Mouse (Mus musculus) midbrain, embryonic 10.5 days (tissue): ENCODE data around the gene Elfn2. TPM values are rescaled to one million over a fixed set of nuclear protein-coding genes. Genes with fewer than 3 reads are reported as not detected.
A peak's percentile ranks its signal among the peaks of the same experiment; 100 is the strongest.

Experiments
- DNase-seq: peaks from one replicate; pipeline ENCODE4 v3.0.0-alpha.2; 2017; ENCODE audit warnings: low spot score
- H3K27ac ChIP-seq: fragments of 300-500 bp; sonication (generic); replicated peaks from 2 replicates; pipeline ENCODE4 v1.5.1; 2016; ENCODE audit warnings: mild to moderate bottlenecking
- H3K27me3 ChIP-seq: fragments of 300-500 bp; sonication (generic); 2 replicates; pipeline ENCODE4 v1.6.1; 2016; ENCODE audit warnings: low read depth, mild to moderate bottlenecking; ENCODE audit not compliant: poor library complexity, severe bottlenecking
- H3K36me3 ChIP-seq: fragments of 300-500 bp; sonication (generic); 2 replicates; pipeline ENCODE4 v1.6.1; 2016; ENCODE audit warnings: mild to moderate bottlenecking, moderate library complexity
- H3K4me1 ChIP-seq: fragments of 300-500 bp; sonication (generic); 2 replicates; pipeline ENCODE4 v1.6.1; 2016
- H3K4me3 ChIP-seq: fragments of 300-500 bp; sonication (generic); 2 replicates; pipeline ENCODE4 v1.5.1; 2016; ENCODE audit warnings: mild to moderate bottlenecking, moderate library complexity
- H3K9me3 ChIP-seq: fragments of 300-500 bp; sonication (generic); replicated peaks from 2 replicates; pipeline ENCODE4 v1.6.1; 2016; ENCODE audit warnings: mild to moderate bottlenecking
- WGBS: fragments of 180-500 bp; shearing (Covaris S2); methylation state at CpG from one replicate; pipeline ENCODE4 v1.1.7; 2016; 5-methylcytosine and 5-hydroxymethylcytosine counted together
- polyA plus RNA-seq: library from polyadenylated mRNA; unstranded; fragments of >200 nt; fragmentation: Nextera tagmentation; extraction: Ambion mirVana; gene quantifications from 2 replicates; pipeline ENCODE4 v1.2.1, GENCODE M21; 2016

The Elfn2 gene
- polyA plus RNA-seq, 1 experiment from 2014 or later = 0.23 TPM

DNA sequence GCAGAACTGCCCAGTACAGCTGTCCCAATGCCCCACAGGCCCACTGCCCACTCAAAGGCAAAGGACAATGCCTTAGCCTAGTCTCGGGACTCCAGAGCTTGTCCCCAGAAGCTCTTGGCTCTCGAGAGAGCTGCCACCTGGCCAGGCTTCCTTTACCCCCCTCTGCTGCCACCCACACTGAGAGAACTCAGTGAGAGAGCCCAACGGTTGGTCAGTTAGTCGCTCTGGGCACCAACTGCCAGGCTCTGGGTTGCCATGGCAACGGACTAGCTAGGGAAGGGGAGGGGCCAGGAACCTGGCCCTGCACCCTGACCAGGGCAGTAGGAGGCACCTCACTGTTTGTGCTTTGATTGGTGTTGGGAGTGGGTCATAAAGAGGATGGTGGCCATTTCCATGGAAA lies 48.2 kb downstream of the Elfn2 start:
- peak overlapping the region; percentile 49; the same call in 1 of the 2 replicates for H3K27ac ChIP-seq
- 32% methylated on average over 5 of the region's 5 CpGs for WGBS
- H3K4me1 ChIP-seq = peaks cover 32% of the 10 kb centered on the region
- H3K27me3 ChIP-seq = peaks cover 59% of the 10 kb centered on the region
- no peak for DNase-seq
- H3K36me3 ChIP-seq = no peaks in the 10 kb centered on the region
- H3K9me3 ChIP-seq = no peaks in the 10 kb centered on the region
- no peak overlapping the region for H3K4me3 ChIP-seq

DNA sequence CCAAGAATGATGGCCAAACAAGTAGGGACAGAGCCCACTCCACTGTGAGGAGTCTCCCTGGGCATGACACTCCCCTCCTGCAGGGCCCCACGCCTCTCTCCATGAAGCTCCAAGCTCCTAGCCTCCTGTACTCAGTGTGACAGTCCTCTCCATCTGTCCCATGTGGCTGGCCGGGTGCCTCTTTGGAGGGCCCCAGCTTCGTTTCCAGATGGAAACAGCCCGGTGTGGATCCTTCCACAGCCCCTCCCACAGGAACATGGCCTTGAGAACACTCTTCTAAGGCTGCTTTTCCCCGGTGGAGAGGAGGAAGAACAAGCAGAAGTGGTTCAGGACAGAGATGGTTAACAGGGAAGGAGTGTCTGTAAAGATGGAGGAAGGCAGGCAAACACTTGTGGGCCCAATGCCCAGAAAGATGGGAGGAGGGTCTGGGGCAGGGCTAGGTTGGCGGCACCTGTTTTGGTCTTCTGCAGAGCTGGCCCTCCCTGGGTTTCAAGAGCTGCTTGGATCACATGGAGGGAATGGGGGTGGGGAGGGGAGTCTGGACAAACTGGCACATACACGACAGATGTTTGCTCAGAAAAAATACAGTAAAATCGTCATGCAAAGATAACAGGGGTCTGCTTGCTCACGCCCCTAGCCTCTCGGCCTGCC lies 49.2 kb downstream of the Elfn2 start:
- WGBS = 75% methylated on average over 10 of the region's 10 CpGs
- peak overlapping the region; percentile 42; the same call in 1 of the 2 replicates for H3K27ac ChIP-seq

DNA sequence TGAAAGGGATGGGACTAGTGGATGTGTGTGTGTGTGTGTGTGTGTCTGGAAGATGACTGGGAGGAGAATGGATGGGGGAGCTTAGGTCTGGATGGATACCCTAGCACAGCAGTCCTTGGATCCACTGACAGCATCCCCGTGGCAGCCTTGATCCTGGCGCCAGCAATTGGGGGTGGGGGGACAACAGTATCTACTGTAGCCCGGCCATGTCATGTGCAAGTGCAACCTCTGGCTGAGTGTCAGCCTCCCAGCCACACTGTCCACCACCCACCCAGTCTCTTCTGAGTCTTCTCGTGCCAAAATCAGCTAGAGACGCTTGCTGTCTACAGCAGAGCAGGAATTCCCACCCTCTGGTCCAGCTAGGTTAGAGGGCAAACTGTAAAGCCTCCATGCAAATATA lies 54.3 kb downstream of the Elfn2 start:
- peaks cover 13% of the 10 kb centered on the region for H3K4me1 ChIP-seq
- no peaks in the 10 kb centered on the region for H3K36me3 ChIP-seq
- DNase-seq = no peak
- 65% methylated on average over 5 of the region's 5 CpGs for WGBS
- peak overlapping the region; percentile 1; the same call in 1 of the 2 replicates for H3K27ac ChIP-seq
- peaks cover 2% of the 10 kb centered on the region; the same call in 1 of the 2 replicates for H3K27me3 ChIP-seq
- H3K9me3 ChIP-seq = no peaks in the 10 kb centered on the region
- H3K4me3 ChIP-seq = no peak overlapping the region

More for the DNA sequence above, 49.2 kb downstream of the Elfn2 start:
- no peaks in the 10 kb centered on the region for H3K36me3 ChIP-seq
- H3K4me1 ChIP-seq = peaks cover 33% of the 10 kb centered on the region
- H3K4me3 ChIP-seq = no peak overlapping the region
- DNase-seq = no peak
- H3K9me3 ChIP-seq = no peaks in the 10 kb centered on the region
- peaks cover 50% of the 10 kb centered on the region for H3K27me3 ChIP-seq

DNA sequence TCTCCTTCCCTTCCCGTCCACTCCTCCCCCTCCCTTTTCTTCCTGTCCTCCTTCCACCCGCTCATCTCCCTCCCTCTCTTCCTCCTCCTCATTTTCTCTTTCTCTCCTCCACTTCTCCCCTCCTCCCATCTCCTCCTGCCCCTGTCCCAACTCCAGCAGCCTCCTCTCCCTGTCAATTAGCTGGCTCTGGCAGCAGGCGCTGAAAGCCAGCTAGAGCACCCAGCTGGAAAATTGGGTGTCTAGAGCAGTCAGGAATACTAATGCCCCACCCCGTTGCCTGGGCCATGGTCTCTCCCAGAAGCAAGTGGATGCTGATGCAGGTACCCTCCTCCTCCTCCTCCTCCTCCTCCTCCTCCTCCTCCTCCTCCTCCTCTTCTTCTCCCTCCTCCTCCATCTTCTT lies 67.4 kb downstream of the Elfn2 start:
- Histone ChIP-seq H3K4me1 (0 out of 2 replicates have a peak, but pooled peaks cover 3% of the 10 kb centered on the region), H3K36me3 (no peaks in the 10 kb centered on the region), H3K27me3 (peaks cover 13% of the 10 kb centered on the region; the same call in 1 of the 2 replicates), H3K9me3 (no peaks in the 10 kb centered on the region), H3K27ac (no peak overlapping the region), H3K4me3 (no peak overlapping the region)
- WGBS = 54% methylated on average over 4 of the region's 4 CpGs
- DNase-seq = no peak

DNA sequence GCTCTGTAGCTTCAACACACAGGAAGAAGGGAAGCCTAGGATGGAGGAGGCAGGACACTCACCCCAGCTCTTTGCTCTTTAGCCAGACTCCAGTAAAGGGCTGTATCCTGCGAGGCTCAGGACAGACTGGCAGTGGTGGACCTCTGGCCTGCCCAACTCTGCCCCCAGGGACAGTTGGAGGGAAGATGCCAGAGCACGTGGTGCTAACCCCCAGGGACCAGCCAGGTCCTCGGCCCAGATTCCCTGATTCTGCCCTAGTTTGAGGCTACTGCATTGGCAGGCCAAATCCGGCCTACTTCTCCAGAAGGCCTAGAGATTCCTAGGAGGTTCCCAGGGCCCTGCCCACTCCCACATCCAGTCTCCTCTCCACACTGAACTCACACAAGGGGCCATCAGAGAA lies 70.8 kb downstream of the Elfn2 start:
- no peaks in the 10 kb centered on the region for H3K9me3 ChIP-seq
- H3K4me3 ChIP-seq = no peak overlapping the region
- no peaks in the 10 kb centered on the region for H3K36me3 ChIP-seq
- DNase-seq = no peak
- H3K4me1 ChIP-seq = peaks cover 28% of the 10 kb centered on the region
- H3K27me3 ChIP-seq = peaks cover 17% of the 10 kb centered on the region; the same call in 1 of the 2 replicates
- WGBS = 83% methylated on average over 4 of the region's 4 CpGs
- H3K27ac ChIP-seq = no peak overlapping the region

DNA sequence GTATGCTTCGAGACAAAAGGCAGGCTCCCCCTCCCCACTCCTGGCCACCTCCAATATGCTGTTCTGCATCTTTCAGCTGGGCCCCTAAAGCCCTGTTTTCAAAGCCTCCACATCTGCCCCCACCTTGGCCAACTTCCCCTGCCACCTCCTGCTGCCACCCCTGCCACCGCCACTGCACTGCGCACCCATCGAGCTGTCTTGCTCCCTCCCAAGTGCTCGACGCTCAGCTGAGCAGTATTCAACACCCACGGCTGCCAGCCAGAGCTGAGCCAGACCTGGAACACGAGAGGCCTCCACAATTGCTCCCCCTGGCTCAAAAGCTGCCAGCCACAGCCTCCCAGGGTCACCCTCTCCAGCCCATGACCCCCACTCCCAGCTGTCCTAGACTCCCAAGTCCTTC lies 74.0 kb downstream of the Elfn2 start:
- no peak overlapping the region for H3K4me3 ChIP-seq
- DNase-seq = no peak
- peak overlapping the region; percentile 42; the same call in 1 of the 2 replicates for H3K27ac ChIP-seq
- H3K9me3 ChIP-seq = no peaks in the 10 kb centered on the region
- H3K4me1 ChIP-seq = peaks cover 43% of the 10 kb centered on the region
- WGBS = 53% methylated on average over 8 of the region's 8 CpGs
- peaks cover 23% of the 10 kb centered on the region; the same call in 1 of the 2 replicates for H3K27me3 ChIP-seq
- H3K36me3 ChIP-seq = no peaks in the 10 kb centered on the region

DNA sequence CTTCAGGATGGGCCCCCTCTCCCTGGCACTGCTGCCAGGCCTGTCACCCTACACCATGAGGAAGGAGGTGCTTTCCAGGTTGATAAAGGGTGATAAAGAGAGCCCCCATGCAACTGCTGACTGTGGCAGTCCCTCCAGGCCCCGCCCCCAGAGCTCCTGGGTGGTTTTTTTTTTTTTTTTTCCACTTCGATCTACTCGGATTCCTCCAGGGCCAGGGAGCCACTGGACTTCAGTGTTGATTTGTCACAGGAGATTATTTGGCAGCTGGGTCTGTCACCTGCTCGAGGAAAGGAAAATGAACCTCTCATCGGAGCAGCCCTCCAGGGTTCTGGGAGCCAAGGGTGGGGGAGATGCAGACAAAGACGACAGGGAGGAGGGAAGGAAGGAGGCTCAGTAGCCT lies 74.9 kb downstream of the Elfn2 start:
- H3K4me3 ChIP-seq = no peak overlapping the region
- no peaks in the 10 kb centered on the region for H3K9me3 ChIP-seq
- WGBS = 33% methylated on average over 6 of the region's 6 CpGs
- DNase-seq = no peak
- H3K36me3 ChIP-seq = no peaks in the 10 kb centered on the region
- 0 out of 2 replicates have a peak overlapping the region, but pooled peaks have one; percentile 10 for H3K27ac ChIP-seq
- H3K27me3 ChIP-seq = peaks cover 22% of the 10 kb centered on the region; the same call in 1 of the 2 replicates
- peaks cover 43% of the 10 kb centered on the region for H3K4me1 ChIP-seq

DNA sequence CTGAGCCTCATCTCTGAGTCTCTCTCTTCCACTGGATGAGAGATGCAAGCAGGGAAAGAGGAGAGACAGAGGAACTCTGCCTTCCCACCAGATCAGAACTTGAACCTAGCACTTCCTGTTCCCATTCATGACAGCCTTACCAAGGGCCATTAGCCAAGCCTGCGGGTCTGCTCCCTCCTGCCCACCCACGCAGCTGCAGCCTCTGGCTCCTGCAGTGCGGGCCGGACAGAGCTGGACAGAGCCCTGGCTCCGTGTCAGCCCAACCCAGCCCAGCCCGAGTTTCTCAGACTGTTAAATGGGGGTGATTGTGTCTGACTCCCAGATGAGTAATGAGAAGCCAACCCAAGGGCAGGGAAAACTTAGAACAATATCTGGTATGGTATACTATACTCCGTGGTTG lies 83.3 kb downstream of the Elfn2 start:
- H3K9me3 ChIP-seq = no peaks in the 10 kb centered on the region
- WGBS = 52% methylated on average over 7 of the region's 7 CpGs
- no peak overlapping the region for H3K4me3 ChIP-seq
- no peak for DNase-seq
- peaks cover 15% of the 10 kb centered on the region for H3K27me3 ChIP-seq
- H3K36me3 ChIP-seq = no peaks in the 10 kb centered on the region
- peak overlapping the region; percentile 63; the same call in 1 of the 2 replicates for H3K27ac ChIP-seq
- peaks cover 75% of the 10 kb centered on the region for H3K4me1 ChIP-seq

DNA sequence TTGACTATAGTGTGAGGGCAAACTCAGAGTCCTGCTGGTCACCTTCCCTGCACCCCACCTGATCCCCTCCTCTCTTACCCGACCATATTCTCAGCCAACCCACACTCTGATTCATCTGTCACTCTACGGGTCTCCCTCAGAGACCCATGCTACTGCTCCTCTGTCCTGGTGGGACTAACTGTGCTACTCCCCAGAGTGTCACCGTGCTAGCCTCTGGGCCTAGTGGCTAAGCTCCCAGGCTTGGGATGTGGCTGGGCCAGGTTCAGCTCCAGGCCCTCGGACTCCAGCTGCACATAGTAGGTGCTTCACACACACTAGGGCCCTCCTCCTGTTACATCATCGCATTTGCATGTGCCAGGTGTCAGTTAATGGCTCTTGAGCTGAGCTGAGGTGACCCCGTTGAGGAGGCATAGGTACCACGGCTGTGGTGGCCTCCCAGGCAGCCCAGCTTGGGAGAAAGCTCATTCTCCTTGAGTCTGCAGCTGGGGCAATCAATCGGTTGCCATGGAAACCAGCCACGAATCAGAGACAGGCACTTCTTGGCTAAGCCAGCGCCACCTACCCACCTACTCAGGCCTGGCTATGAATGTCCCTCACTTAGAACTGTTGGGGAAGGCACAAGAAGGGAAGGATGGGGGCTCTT lies 84.4 kb downstream of the Elfn2 start:
- H3K27ac ChIP-seq = peak overlapping the region; percentile 81
- DNase-seq = peak; percentile 82
- peaks cover 75% of the 10 kb centered on the region for H3K4me1 ChIP-seq
- H3K27me3 ChIP-seq = peaks cover 15% of the 10 kb centered on the region
- WGBS = 29% methylated on average over 10 of the region's 10 CpGs
- no peaks in the 10 kb centered on the region for H3K36me3 ChIP-seq
- H3K9me3 ChIP-seq = no peaks in the 10 kb centered on the region
- no peak overlapping the region for H3K4me3 ChIP-seq

DNA sequence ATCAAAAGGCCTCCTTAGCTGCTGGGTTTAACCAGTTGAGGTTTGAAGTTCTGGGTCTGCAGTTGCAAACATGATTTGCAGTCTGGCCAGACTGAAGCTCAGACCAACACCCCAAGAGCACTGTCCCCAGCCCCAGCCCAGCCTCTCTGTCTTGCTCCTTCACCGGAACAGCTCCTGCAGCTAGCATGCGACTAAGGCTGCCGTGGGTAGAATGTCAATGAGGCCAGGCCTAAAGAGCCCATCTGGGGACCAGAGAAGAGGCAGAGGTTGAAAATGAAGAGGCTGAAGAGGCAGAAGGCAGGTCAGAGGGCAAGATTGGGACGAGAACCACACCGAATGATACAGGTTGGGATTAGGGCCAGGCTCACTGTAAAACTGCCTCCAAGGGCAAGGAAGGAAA lies 85.2 kb downstream of the Elfn2 start:
- H3K36me3 ChIP-seq = no peaks in the 10 kb centered on the region
- DNase-seq = peak; percentile 48
- H3K4me3 ChIP-seq = no peak overlapping the region
- 52% methylated on average over 5 of the region's 5 CpGs for WGBS
- H3K4me1 ChIP-seq = peaks cover 68% of the 10 kb centered on the region
- H3K27me3 ChIP-seq = peaks cover 9% of the 10 kb centered on the region
- peak overlapping the region; percentile 81 for H3K27ac ChIP-seq
- H3K9me3 ChIP-seq = no peaks in the 10 kb centered on the region

DNA sequence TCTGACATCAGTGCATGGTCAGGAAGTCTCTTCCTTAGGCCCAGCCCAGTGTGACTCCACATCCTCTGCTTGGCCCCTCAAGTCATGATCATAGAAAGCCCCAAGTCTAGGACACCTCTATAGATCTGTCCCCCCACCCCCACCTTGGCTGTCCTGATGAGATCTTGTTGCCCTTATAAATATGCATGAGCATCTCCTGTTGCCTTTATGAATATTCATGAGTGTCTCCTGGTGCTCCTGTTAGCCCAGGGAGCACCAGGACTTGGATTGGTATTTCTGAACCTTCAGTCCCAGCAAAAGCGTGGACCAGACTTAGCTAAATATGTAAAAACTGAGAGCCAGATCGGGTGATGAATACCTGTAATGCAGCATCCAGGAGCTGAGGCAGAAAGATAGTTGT lies 86.2 kb downstream of the Elfn2 start:
- no peak for DNase-seq
- Histone ChIP-seq H3K4me1 (peaks cover 58% of the 10 kb centered on the region), H3K4me3 (no peak overlapping the region), H3K27ac (peak overlapping the region; percentile 81), H3K27me3 (peaks cover under 1% of the 10 kb centered on the region; the same call in 1 of the 2 replicates), H3K9me3 (no peaks in the 10 kb centered on the region), H3K36me3 (no peaks in the 10 kb centered on the region)
- WGBS = 59% methylated on average over 2 of the region's 2 CpGs

DNA sequence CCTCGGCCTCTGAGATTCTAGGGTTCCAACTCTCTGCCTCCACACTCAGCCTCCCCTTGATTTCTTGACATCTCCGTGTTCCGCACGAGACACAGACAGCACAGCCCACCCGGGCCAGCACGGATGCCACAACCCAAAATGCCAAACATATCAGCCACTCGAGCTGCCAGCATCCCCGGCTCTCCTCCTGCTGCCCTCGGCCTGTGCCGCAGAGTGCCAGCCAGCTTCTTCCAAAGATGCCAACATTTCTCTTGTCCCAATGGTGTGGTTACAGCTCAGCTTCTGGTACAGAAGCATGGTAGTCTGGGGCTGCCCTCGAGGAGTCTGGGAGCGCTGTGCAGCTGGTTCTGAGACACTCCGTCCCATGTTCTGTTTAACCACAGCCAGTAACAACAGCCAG lies 92.3 kb downstream of the Elfn2 start:
- no peak for DNase-seq
- Histone ChIP-seq H3K9me3 (no peaks in the 10 kb centered on the region), H3K4me3 (no peak overlapping the region), H3K4me1 (peaks cover 4% of the 10 kb centered on the region; the same call in 1 of the 2 replicates), H3K27ac (no peak overlapping the region), H3K36me3 (no peaks in the 10 kb centered on the region), H3K27me3 (peaks cover 10% of the 10 kb centered on the region; the same call in 1 of the 2 replicates)
- WGBS = 92% methylated on average over 13 of the region's 13 CpGs

DNA sequence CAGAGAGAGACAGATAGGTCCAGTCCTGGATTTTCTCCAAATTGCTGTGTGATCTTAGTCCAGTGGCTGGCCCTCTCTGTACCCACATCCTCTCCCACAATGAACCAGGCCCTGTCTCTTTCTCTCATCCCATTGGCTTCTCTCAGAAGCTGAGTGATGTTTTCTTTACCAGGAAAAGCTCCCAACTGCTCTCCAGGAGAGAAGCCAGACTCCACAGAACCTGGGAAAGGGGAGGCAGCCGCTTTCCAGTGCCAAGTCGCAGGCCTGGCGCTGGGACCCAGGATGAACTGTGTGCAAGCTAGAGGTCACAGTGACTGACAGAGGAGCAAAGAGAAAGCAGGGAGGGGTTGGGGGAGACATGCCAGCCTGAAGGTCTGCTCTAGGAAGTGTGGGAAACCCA lies 93.6 kb downstream of the Elfn2 start:
- no peaks in the 10 kb centered on the region for H3K9me3 ChIP-seq
- H3K4me3 ChIP-seq = no peak overlapping the region
- 81% methylated on average over 3 of the region's 3 CpGs for WGBS
- H3K27ac ChIP-seq = 0 out of 2 replicates have a peak overlapping the region, but pooled peaks have one; percentile 1
- no peak for DNase-seq
- H3K36me3 ChIP-seq = no peaks in the 10 kb centered on the region
- H3K27me3 ChIP-seq = peaks cover 22% of the 10 kb centered on the region; the same call in 1 of the 2 replicates
- H3K4me1 ChIP-seq = no peaks in the 10 kb centered on the region; the same call in 1 of the 2 replicates
